Mouse (Mus musculus): ENCODE results near the gene Smyd3. TPM values are rescaled to one million over a fixed set of nuclear protein-coding genes. Genes with fewer than 3 reads are reported as not detected.

The Smyd3 gene
- total and polyA plus RNA-seq, 3 experiments: 2.7 to 8.1 (median 7.6) TPM

DNA sequence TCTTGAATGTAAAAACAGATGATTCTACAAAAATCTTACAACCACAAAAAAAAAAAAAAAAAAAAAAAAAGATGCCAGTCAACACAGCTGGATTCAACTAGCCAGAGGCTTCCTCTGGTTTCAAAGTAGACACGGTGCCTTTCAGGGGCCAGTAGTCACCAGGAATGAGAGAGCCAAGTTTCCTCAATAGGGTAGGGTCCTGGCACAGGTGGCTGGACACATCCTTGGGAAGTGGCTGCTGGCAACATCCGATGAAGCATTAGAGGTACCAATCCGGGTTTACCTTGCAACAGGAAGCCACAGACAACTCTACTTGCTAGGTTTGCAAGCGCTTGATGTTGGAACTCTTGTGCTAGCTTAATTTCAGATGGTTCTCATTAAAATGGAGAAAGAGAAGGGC is 459.2 kb downstream of the Smyd3 start:
- H3K4me3 ChIP-seq: no peak overlapping the region
- H3K27me3 ChIP-seq (ENCODE audit: control insufficient read depth, insufficient read depth, low read length): no peaks in the 10 kb centered on the region
- TF ChIP-seq POLR2A (IDR thresholded peaks at IDR 0.05; ENCODE audit: insufficient read depth, low read depth, low read length): no peak
- no peak for TF ChIP-seq EP300 (IDR thresholded peaks at IDR 0.05; ENCODE audit: insufficient read depth, low read depth, low read length)
- TF ChIP-seq CTCF (IDR thresholded peaks at IDR 0.05): no peak
- intact Hi-C loops (cut with DNase I): loop anchor here (5.0 kb wide), 1 partner anchor 46 kb away; no protein-coding TSS in a partner anchor
- WGBS: 82% methylated on average over 4 of the region's 4 CpGs
- no peak for DNase-seq
- H3K36me3 ChIP-seq (ENCODE audit: control insufficient read depth, insufficient read depth, low read length): no peaks in the 10 kb centered on the region
- H3K27ac ChIP-seq: no peak overlapping the region
- peaks cover 8% of the 10 kb centered on the region for H3K4me1 ChIP-seq (ENCODE audit: control insufficient read depth, insufficient read depth, low read length)
- no peak overlapping the region for H3K9ac ChIP-seq (ENCODE audit: low read depth, low read length)
- H3K79me2 ChIP-seq (replicated peaks; ENCODE audit: control insufficient read depth, insufficient read depth, low read length): no peaks in the 10 kb centered on the region

DNA sequence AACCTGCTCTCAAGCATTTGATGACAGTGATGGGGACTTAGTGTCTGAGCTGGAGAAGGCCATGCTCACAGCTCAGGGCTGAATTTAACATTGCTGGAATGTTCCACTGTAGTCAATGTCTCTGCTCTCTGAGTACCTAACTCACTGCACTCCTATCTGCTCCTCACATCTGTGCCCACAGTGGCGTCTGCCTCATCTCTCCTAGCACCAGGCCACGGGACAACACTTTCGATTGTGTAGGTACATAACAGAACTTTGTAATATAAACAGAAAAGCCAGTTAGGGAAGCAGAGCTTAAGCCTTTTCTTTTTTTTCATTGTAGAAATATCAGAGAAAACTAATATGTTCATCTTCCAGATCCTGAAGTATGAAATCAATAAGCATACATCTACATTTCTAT is 462.1 kb downstream of the Smyd3 start:
- no peak for TF ChIP-seq POLR2A (IDR thresholded peaks at IDR 0.05; ENCODE audit: insufficient read depth, low read depth, low read length)
- TF ChIP-seq EP300 (IDR thresholded peaks at IDR 0.05; ENCODE audit: insufficient read depth, low read depth, low read length): no peak
- no peak for TF ChIP-seq CTCF (IDR thresholded peaks at IDR 0.05)
- Histone ChIP-seq H3K27me3 (ENCODE audit: control insufficient read depth, insufficient read depth, low read length) (no peaks in the 10 kb centered on the region), H3K36me3 (ENCODE audit: control insufficient read depth, insufficient read depth, low read length) (no peaks in the 10 kb centered on the region), H3K4me1 (ENCODE audit: control insufficient read depth, insufficient read depth, low read length) (no peaks in the 10 kb centered on the region; the same call in 1 of the 2 replicates), H3K79me2 (replicated peaks; ENCODE audit: control insufficient read depth, insufficient read depth, low read length) (no peaks in the 10 kb centered on the region), H3K27ac (no peak overlapping the region), H3K9ac (ENCODE audit: low read depth, low read length) (no peak overlapping the region), H3K4me3 (no peak overlapping the region)
- intact Hi-C loops (cut with DNase I): loop anchor here (5.0 kb wide), 1 partner anchor 43 kb away; no protein-coding TSS in a partner anchor
- no peak for DNase-seq
- WGBS: 89% methylated on average over 3 of the region's 3 CpGs

DNA sequence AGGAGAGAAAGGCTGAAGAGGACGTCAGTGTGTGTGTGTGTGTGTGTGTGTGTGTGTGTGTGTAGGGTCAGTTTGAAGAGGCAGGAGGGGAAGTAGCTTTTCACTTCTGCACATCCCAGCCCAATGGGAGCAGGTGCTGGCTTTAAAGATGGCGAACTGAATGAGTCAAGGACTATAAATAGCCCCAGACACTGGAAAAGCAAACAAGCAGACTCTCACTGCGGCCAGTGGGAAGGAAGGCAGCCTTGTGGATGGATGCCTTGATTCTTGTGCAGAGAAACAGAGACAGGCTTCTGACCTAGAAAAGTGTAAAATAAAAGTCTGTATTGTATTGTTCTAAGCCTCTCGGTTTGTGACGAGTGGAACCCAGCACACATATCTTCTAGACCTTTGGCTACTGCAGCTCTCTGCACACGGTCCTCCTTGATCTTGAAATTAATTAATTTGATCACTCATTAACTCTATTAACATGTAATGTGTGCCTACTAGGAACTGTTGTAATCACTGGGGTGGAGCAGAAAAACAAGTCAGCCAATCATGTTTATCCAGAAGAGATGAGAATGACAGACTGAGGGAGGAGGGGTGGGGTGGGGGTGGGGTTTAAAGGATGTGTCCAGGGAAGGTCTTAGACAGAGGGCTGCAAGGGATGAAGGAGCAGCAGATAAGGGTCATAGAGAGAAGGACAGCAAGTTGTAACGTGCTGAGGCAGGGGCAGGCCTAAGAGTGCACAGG is 463.3 kb downstream of the Smyd3 start:
- no peak overlapping the region for H3K27ac ChIP-seq
- H3K4me3 ChIP-seq: no peak overlapping the region
- intact Hi-C loops (cut with DNase I): loop anchor here (5.0 kb wide), 1 partner anchor 42 kb away; no protein-coding TSS in a partner anchor
- H3K4me1 ChIP-seq (ENCODE audit: control insufficient read depth, insufficient read depth, low read length): no peaks in the 10 kb centered on the region; the same call in 1 of the 2 replicates
- 45% methylated on average over 7 of the region's 7 CpGs for WGBS
- H3K27me3 ChIP-seq (ENCODE audit: control insufficient read depth, insufficient read depth, low read length): no peaks in the 10 kb centered on the region
- no peak for TF ChIP-seq CTCF (IDR thresholded peaks at IDR 0.05)
- no peak for TF ChIP-seq POLR2A (IDR thresholded peaks at IDR 0.05; ENCODE audit: insufficient read depth, low read depth, low read length)
- TF ChIP-seq EP300 (IDR thresholded peaks at IDR 0.05; ENCODE audit: insufficient read depth, low read depth, low read length): no peak
- H3K9ac ChIP-seq (ENCODE audit: low read depth, low read length): no peak overlapping the region
- H3K36me3 ChIP-seq (ENCODE audit: control insufficient read depth, insufficient read depth, low read length): no peaks in the 10 kb centered on the region
- no peak for DNase-seq
- H3K79me2 ChIP-seq (replicated peaks; ENCODE audit: control insufficient read depth, insufficient read depth, low read length): no peaks in the 10 kb centered on the region

DNA sequence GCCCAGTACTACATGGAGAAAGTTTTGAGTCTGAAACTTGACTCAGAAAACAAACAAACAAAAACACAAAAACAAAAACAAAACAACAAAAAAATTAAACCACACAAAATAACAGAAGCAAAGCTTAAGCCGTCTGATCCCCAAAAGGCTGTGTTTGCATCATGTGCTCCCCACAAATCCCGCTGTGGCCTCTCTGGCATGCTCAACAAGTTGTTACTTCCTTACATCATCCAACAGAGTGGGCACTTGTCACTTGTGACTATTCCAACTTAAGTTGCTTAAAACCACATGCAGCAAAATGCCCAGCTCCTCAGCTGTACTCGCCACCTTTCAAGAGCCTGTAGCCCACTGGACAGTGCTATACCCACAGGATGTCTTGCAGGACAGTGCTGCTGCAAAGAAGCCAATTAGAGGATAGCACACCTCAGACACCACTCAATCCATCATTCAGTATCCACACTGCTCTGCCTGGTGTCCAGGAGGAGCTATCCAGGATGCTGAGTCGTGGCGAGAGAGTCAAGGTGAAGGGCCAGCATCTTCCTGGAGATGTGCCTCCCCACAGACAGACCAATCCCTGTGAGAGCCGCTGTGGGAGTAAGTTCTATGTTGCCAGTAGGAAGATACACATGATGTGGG is 465.2 kb downstream of the Smyd3 start:
- DNase-seq: no peak
- no peak overlapping the region for H3K9ac ChIP-seq (ENCODE audit: low read depth, low read length)
- no peaks in the 10 kb centered on the region for H3K4me1 ChIP-seq (ENCODE audit: control insufficient read depth, insufficient read depth, low read length)
- 93% methylated on average over 6 of the region's 6 CpGs for WGBS
- TF ChIP-seq POLR2A (IDR thresholded peaks at IDR 0.05; ENCODE audit: insufficient read depth, low read depth, low read length) (no peak), CTCF (IDR thresholded peaks at IDR 0.05) (no peak), EP300 (IDR thresholded peaks at IDR 0.05; ENCODE audit: insufficient read depth, low read depth, low read length) (no peak)
- intact Hi-C loops (cut with DNase I): no loop called here
- H3K27me3 ChIP-seq (ENCODE audit: control insufficient read depth, insufficient read depth, low read length): no peaks in the 10 kb centered on the region
- H3K27ac ChIP-seq: no peak overlapping the region
- H3K79me2 ChIP-seq (replicated peaks; ENCODE audit: control insufficient read depth, insufficient read depth, low read length): no peaks in the 10 kb centered on the region
- no peak overlapping the region for H3K4me3 ChIP-seq
- H3K36me3 ChIP-seq (ENCODE audit: control insufficient read depth, insufficient read depth, low read length): no peaks in the 10 kb centered on the region

DNA sequence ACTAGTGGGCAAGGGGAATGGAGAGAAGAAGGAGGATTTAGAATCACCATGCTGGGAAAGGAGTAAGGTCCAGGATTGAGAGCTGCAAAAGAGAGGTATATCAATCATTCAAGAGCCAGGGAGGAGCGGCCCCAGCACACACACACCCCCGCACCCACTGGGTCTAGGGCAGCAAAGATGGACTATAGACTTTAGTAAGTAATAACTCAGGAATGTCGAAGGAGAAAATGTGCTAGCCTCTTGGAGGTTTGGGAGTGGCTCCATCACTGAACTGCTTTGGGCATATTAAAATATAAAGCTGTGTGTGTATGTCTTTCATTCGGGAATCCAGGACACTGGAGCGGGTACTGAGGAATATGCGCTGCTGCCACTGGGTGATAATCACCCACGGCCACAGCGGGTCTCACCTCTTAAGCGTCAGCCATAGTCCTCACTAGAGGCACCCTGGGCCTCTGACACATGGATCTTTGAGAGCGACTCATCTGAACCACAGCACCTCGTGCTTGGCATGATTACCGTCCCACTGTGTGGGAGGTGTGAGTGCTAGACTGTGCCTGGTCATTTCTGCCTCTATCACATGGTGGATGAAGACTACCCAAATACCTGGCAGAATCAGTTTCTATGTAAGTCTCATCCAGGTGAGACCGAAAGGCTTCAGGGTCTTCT is 469.8 kb downstream of the Smyd3 start:
- H3K79me2 ChIP-seq (replicated peaks; ENCODE audit: control insufficient read depth, insufficient read depth, low read length): no peaks in the 10 kb centered on the region
- H3K4me1 ChIP-seq (ENCODE audit: control insufficient read depth, insufficient read depth, low read length): no peaks in the 10 kb centered on the region
- H3K27me3 ChIP-seq (ENCODE audit: control insufficient read depth, insufficient read depth, low read length): no peaks in the 10 kb centered on the region
- H3K36me3 ChIP-seq (ENCODE audit: control insufficient read depth, insufficient read depth, low read length): no peaks in the 10 kb centered on the region
- intact Hi-C loops (cut with DNase I): no loop called here
- no peak overlapping the region for H3K27ac ChIP-seq
- no peak for DNase-seq
- TF ChIP-seq POLR2A (IDR thresholded peaks at IDR 0.05; ENCODE audit: insufficient read depth, low read depth, low read length) (no peak), EP300 (IDR thresholded peaks at IDR 0.05; ENCODE audit: insufficient read depth, low read depth, low read length) (no peak)
- H3K4me3 ChIP-seq: no peak overlapping the region
- no peak overlapping the region for H3K9ac ChIP-seq (ENCODE audit: low read depth, low read length)
- WGBS: 94% methylated on average over 13 of the region's 13 CpGs
